Mouse (Mus musculus) adrenal gland, postnatal 10 days (tissue): ENCODE measurements around the gene Slc18a3. TPM values are rescaled to one million over a fixed set of nuclear protein-coding genes. Genes with fewer than 3 reads are reported as not detected.

Source experiments
- DNase-seq: peaks from one replicate; pipeline ENCODE4 v3.0.0; 2021; ENCODE audit warnings: mixed read lengths
- long read RNA-seq, 2 experiments: library from polyadenylated mRNA; stranded (forward); transcript quantifications; one replicate each; pipeline ENCODE4 v2.0.0; 2021
- total RNA-seq, 2 experiments: library from RNA; stranded (reverse); gene quantifications; 2 replicates each; pipeline ENCODE4 v1.2.3; 2021

Gene Slc18a3
- total RNA-seq: under 1 TPM; 0.09 to 0.36 TPM
- long read RNA-seq, experiment 1: 0 reads
- long read RNA-seq, experiment 2: 0 reads

- peak; percentile 7 for DNase-seq
These were observed at the start of gene Slc18a3 for GRCm38 (mm10) chr14:32464601-32465505. TSS of gene Slc18a3 (minus strand) at chr14:32464850.

GRCm38 (mm10) chr14:32513336-32514032 is 48.8 kb upstream of the Slc18a3 start, which contains the start of gene Ercc6:
TSS of gene Ercc6 (plus strand) at chr14:32513521.
- DNase-seq: peak; percentile 96

- DNase-seq: no peak
These were observed 48.3 kb upstream of the Slc18a3 start for GRCm38 (mm10) chr14:32512912-32513311.

GRCm38 (mm10) chr14:32509443-32509961 is 44.9 kb upstream of the Slc18a3 start:
- no peak for DNase-seq

- DNase-seq: no peak
These were observed 43.6 kb upstream of the Slc18a3 start for GRCm38 (mm10) chr14:32508105-32508835.

- DNase-seq: peak; percentile 14
These were observed 42.6 kb upstream of the Slc18a3 start for GRCm38 (mm10) chr14:32507216-32507615.

- DNase-seq: no peak
These were observed 41.7 kb upstream of the Slc18a3 start for GRCm38 (mm10) chr14:32506329-32506728.

GRCm38 (mm10) chr14:32503897-32504296 is 39.2 kb upstream of the Slc18a3 start:
- no peak for DNase-seq

GRCm38 (mm10) chr14:32502764-32503688 is 38.4 kb upstream of the Slc18a3 start:
- DNase-seq: no peak

GRCm38 (mm10) chr14:32501303-32501702 is 36.7 kb upstream of the Slc18a3 start:
- DNase-seq: no peak

- peak; percentile 9 for DNase-seq
These were observed 31.6 kb upstream of the Slc18a3 start for GRCm38 (mm10) chr14:32496115-32496850.

- DNase-seq: peak; percentile 13
These were observed 27.9 kb upstream of the Slc18a3 start for GRCm38 (mm10) chr14:32492521-32492920.

GRCm38 (mm10) chr14:32482061-32482460 is 17.4 kb upstream of the Slc18a3 start:
- DNase-seq: peak; percentile 24

GRCm38 (mm10) chr14:32477581-32477980 is 12.9 kb upstream of the Slc18a3 start:
- no peak for DNase-seq

- DNase-seq: no peak
These were observed 11.9 kb upstream of the Slc18a3 start for GRCm38 (mm10) chr14:32476559-32476958.

GRCm38 (mm10) chr14:32472996-32473395 is 8.3 kb upstream of the Slc18a3 start:
- peak; percentile 75 for DNase-seq

GRCm38 (mm10) chr14:32467606-32468005 is 3.0 kb upstream of the Slc18a3 start:
- DNase-seq: peak; percentile 90

- DNase-seq: no peak
These were observed 1.2 kb upstream of the Slc18a3 start, which contains the start of gene Chat for GRCm38 (mm10) chr14:32465889-32466288. TSS of gene Chat (minus strand) at chr14:32465989.

GRCm38 (mm10) chr14:32465506-32465870 is 838 bp upstream of the Slc18a3 start:
- DNase-seq: no peak
